Mouse (Mus musculus): ENCODE measurements around the gene Veph1.

Veph1 gene

DNA sequence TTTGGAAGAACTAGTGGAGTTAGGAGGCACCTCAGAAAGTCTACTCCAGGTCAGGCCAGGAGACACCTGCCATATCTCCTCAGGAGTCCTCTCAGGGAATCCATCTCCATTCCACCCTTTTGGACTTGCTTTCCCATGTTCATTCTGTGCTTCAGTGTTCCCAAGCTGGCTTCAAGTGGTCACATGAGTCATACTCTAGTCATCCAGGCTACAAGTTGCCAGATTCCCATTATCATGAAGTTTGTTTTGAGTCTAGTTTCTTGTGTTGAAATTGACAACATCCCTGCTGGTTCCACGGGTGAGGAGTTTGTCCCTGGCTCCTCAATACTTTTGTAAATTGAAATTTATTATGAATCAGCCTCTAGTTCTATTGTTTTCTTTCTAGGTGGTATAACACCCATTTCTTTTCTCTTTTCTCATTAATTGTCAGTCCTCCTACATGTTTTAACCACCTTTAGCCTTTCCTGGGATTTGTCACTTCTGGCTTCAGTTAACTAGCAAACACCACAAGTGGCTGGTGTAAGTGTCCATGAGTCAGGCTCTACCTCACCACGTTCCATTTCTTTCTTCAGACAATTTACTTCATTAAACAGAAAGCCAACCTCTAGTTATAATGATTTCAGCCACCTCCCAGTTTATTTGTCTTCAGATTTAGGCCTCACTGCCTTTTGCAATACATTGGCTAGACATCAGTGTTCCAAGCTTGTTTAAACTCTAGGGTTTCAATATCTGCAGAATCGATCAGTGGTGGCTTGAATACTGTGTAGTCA is 288.8 kb downstream of the Veph1 start:
- no peak for DNase-seq

DNA sequence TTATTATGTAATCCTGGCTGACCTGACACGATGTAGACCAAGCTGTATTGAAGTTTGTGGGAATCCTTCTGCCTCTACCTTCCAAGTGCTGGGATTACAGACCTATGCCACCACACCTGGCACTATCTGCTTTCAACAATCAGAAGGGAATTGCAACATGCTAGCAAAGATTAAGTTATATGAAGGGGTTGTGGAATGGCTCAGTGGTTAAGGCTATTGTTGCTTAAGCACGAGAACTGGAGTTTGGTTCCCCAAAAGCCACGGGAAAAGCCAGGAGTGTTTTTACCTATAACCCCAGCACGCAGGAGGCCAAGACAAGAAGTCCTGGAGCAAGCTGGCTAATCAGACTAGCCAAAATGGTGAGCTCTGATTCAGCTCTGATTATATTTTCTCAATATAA is 291.6 kb downstream of the Veph1 start:
- no peak for DNase-seq

DNA sequence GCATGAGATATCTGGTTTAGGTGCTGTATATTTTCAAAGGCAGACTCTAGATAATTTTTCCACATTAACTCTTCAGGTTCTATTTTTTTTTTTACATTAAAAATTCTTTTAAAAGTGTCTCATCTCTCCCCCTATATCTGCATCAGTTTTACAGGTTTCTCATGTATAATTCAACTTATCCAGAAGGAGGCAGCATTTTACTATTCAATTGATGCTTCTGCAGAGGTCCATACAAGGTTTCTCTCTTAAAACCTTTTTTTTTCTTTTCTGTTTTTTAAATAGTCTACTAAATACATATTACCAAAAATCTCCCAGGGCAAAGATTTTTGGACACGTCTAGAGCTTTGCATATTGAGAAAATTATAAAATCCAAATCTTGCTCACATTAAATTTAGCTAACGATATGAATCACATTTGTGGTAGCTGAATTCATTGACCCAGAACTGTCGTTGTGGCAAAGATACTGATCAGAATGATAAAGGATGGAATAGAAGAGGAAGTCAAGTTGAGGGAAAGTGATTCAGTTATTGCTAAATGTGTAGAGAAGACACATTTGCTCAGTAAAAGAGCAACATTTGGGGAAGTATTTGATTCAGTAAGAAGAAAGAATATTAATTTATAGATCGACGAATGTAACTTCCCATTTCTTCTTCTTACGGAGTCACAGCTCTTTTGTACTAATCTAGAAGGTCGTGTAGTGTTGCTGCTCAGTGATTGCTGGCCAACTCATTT is 292.3 kb downstream of the Veph1 start:
- DNase-seq, result no peak
